Mouse (Mus musculus): Measurements from ENCODE around the gene Ncf1. TPM values are rescaled to one million over a fixed set of nuclear protein-coding genes. Genes with fewer than 3 reads are reported as not detected.

The Ncf1 gene
- polyA plus RNA-seq, 1 experiment from 2014 or later = 12.3 TPM

GRCm38 (mm10) chr5:134243661-134244436 is 14.4 kb upstream of the Ncf1 start:
- H3K36me3 ChIP-seq = peaks cover 100% of the 10 kb centered on the region
- WGBS = 92% methylated on average over 26 of the region's 26 CpGs
- H3K9me3 ChIP-seq = no peaks in the 10 kb centered on the region
- H3K9ac ChIP-seq = no peak overlapping the region
- H3K4me2 ChIP-seq = no peak overlapping the region
- H3K4me1 ChIP-seq = no peaks in the 10 kb centered on the region
- no peak overlapping the region for H3K27ac ChIP-seq
- no peaks in the 10 kb centered on the region for H3K27me3 ChIP-seq
- ATAC-seq (ENCODE audit: insufficient number of reproducible peaks, low FRiP score, low TSS enrichment, low read depth) = no peak
- H3K4me3 ChIP-seq = no peak overlapping the region

- Histone ChIP-seq H3K27me3 (no peaks in the 10 kb centered on the region), H3K4me2 (no peak overlapping the region), H3K27ac (no peak overlapping the region), H3K4me1 (no peaks in the 10 kb centered on the region), H3K36me3 (peaks cover 100% of the 10 kb centered on the region), H3K9ac (no peak overlapping the region), H3K4me3 (no peak overlapping the region), H3K9me3 (no peaks in the 10 kb centered on the region)
- whole genome bisulfite sequencing = 75% methylated on average over 5 of the region's 5 CpGs
- ATAC-seq (ENCODE audit: insufficient number of reproducible peaks, low FRiP score, low TSS enrichment, low read depth) = no peak
These were observed 12.4 kb upstream of the Ncf1 start for GRCm38 (mm10) chr5:134241831-134242230.

- no peak for ATAC-seq (ENCODE audit: insufficient number of reproducible peaks, low FRiP score, low TSS enrichment, low read depth)
- Histone ChIP-seq H3K4me1 (peaks cover 29% of the 10 kb centered on the region), H3K4me2 (no peak overlapping the region), H3K9ac (no peak overlapping the region), H3K27me3 (no peaks in the 10 kb centered on the region), H3K9me3 (no peaks in the 10 kb centered on the region), H3K27ac (no peak overlapping the region), H3K36me3 (peaks cover 78% of the 10 kb centered on the region), H3K4me3 (no peak overlapping the region)
- WGBS = 89% methylated on average over 28 of the region's 28 CpGs
These were observed 8.7 kb upstream of the Ncf1 start for GRCm38 (mm10) chr5:134237936-134238760.

- ATAC-seq (ENCODE audit: insufficient number of reproducible peaks, low FRiP score, low TSS enrichment, low read depth) = no peak
- Histone ChIP-seq H3K36me3 (peaks cover 71% of the 10 kb centered on the region), H3K27ac (peak overlapping the region; percentile 17; the same call in 1 of the 2 replicates), H3K4me1 (peaks cover 36% of the 10 kb centered on the region), H3K27me3 (no peaks in the 10 kb centered on the region), H3K4me3 (no peak overlapping the region), H3K4me2 (no peak overlapping the region), H3K9ac (no peak overlapping the region), H3K9me3 (no peaks in the 10 kb centered on the region)
- WGBS = 88% methylated on average over 11 of the region's 11 CpGs
These were observed 8.1 kb upstream of the Ncf1 start for GRCm38 (mm10) chr5:134237508-134237907.

- Histone ChIP-seq H3K4me3 (no peak overlapping the region), H3K9ac (no peak overlapping the region), H3K4me1 (peaks cover 41% of the 10 kb centered on the region), H3K36me3 (peaks cover 64% of the 10 kb centered on the region), H3K9me3 (no peaks in the 10 kb centered on the region), H3K27me3 (no peaks in the 10 kb centered on the region), H3K27ac (peak overlapping the region; percentile 17; the same call in 1 of the 2 replicates), H3K4me2 (no peak overlapping the region)
- WGBS = 78% methylated on average over 6 of the region's 6 CpGs
- no peak for ATAC-seq (ENCODE audit: insufficient number of reproducible peaks, low FRiP score, low TSS enrichment, low read depth)
These were observed 7.4 kb upstream of the Ncf1 start for GRCm38 (mm10) chr5:134236796-134237195.

- Histone ChIP-seq H3K36me3 (peaks cover 59% of the 10 kb centered on the region), H3K27ac (0 out of 2 replicates have a peak overlapping the region, but pooled peaks have one; percentile 79), H3K27me3 (no peaks in the 10 kb centered on the region), H3K4me3 (no peak overlapping the region), H3K4me2 (no peak overlapping the region), H3K9me3 (no peaks in the 10 kb centered on the region), H3K9ac (no peak overlapping the region), H3K4me1 (peaks cover 41% of the 10 kb centered on the region)
- no peak for ATAC-seq (ENCODE audit: insufficient number of reproducible peaks, low FRiP score, low TSS enrichment, low read depth)
- 91% methylated on average over 3 of the region's 3 CpGs for WGBS
These were observed 6.8 kb upstream of the Ncf1 start for GRCm38 (mm10) chr5:134236241-134236640.

GRCm38 (mm10) chr5:134235111-134235510 is 5.7 kb upstream of the Ncf1 start:
- Histone ChIP-seq H3K27me3 (no peaks in the 10 kb centered on the region), H3K4me1 (peaks cover 41% of the 10 kb centered on the region), H3K9ac (no peak overlapping the region), H3K27ac (peak overlapping the region; percentile 79), H3K4me2 (no peak overlapping the region), H3K4me3 (no peak overlapping the region), H3K36me3 (peaks cover 47% of the 10 kb centered on the region), H3K9me3 (no peaks in the 10 kb centered on the region)
- ATAC-seq (ENCODE audit: insufficient number of reproducible peaks, low FRiP score, low TSS enrichment, low read depth) = peak; percentile 27; the same call in 1 of the 2 replicates
- 12% methylated on average over 6 of the region's 6 CpGs for WGBS

- H3K9me3 ChIP-seq = no peaks in the 10 kb centered on the region
These were observed 4.8 kb upstream of the Ncf1 start for GRCm38 (mm10) chr5:134234205-134234604.

GRCm38 (mm10) chr5:134233244-134233651 is 3.8 kb upstream of the Ncf1 start:
- ATAC-seq (ENCODE audit: insufficient number of reproducible peaks, low FRiP score, low TSS enrichment, low read depth) = no peak

More at GRCm38 (mm10) chr5:134234205-134234604, 4.8 kb upstream of the Ncf1 start:
- H3K36me3 ChIP-seq = peaks cover 38% of the 10 kb centered on the region
- no peak overlapping the region for H3K9ac ChIP-seq
- no peaks in the 10 kb centered on the region for H3K27me3 ChIP-seq
- H3K4me3 ChIP-seq = no peak overlapping the region
- WGBS = 44% methylated on average over 2 of the region's 2 CpGs
- peak overlapping the region; percentile 79 for H3K27ac ChIP-seq
- no peak overlapping the region for H3K4me2 ChIP-seq
- no peak for ATAC-seq (ENCODE audit: insufficient number of reproducible peaks, low FRiP score, low TSS enrichment, low read depth)
- H3K4me1 ChIP-seq = peaks cover 41% of the 10 kb centered on the region

GRCm38 (mm10) chr5:134232568-134232967 is 3.1 kb upstream of the Ncf1 start:
- Histone ChIP-seq H3K9ac (no peak overlapping the region), H3K4me3 (no peak overlapping the region), H3K4me1 (peaks cover 41% of the 10 kb centered on the region), H3K27ac (peak overlapping the region; percentile 38; the same call in 1 of the 2 replicates), H3K4me2 (no peak overlapping the region), H3K27me3 (no peaks in the 10 kb centered on the region), H3K36me3 (peaks cover 22% of the 10 kb centered on the region), H3K9me3 (no peaks in the 10 kb centered on the region)
- 22% methylated on average over 7 of the region's 7 CpGs for WGBS
- no peak for ATAC-seq (ENCODE audit: insufficient number of reproducible peaks, low FRiP score, low TSS enrichment, low read depth)

More at GRCm38 (mm10) chr5:134233244-134233651, 3.8 kb upstream of the Ncf1 start:
- Histone ChIP-seq H3K4me2 (no peak overlapping the region), H3K4me3 (no peak overlapping the region), H3K9ac (no peak overlapping the region), H3K27ac (peak overlapping the region; percentile 38; the same call in 1 of the 2 replicates), H3K4me1 (peaks cover 41% of the 10 kb centered on the region), H3K36me3 (peaks cover 29% of the 10 kb centered on the region), H3K27me3 (no peaks in the 10 kb centered on the region), H3K9me3 (no peaks in the 10 kb centered on the region)
- 33% methylated on average over 7 of the region's 7 CpGs for WGBS

- 37% methylated on average over 6 of the region's 6 CpGs for whole genome bisulfite sequencing
- ATAC-seq (ENCODE audit: insufficient number of reproducible peaks, low FRiP score, low TSS enrichment, low read depth) = no peak
- no peak overlapping the region for H3K27ac ChIP-seq
- no peak overlapping the region for H3K4me2 ChIP-seq
- no peak overlapping the region for H3K4me3 ChIP-seq
- H3K4me1 ChIP-seq = peaks cover 45% of the 10 kb centered on the region
- H3K27me3 ChIP-seq = no peaks in the 10 kb centered on the region
- H3K9me3 ChIP-seq = no peaks in the 10 kb centered on the region
- H3K36me3 ChIP-seq = peaks cover 17% of the 10 kb centered on the region
- H3K9ac ChIP-seq = no peak overlapping the region
These were observed 2.7 kb upstream of the Ncf1 start for GRCm38 (mm10) chr5:134232111-134232510.

- ATAC-seq (ENCODE audit: insufficient number of reproducible peaks, low FRiP score, low TSS enrichment, low read depth) = no peak
- Histone ChIP-seq H3K27ac (no peak overlapping the region), H3K27me3 (no peaks in the 10 kb centered on the region), H3K4me1 (peaks cover 51% of the 10 kb centered on the region), H3K4me2 (no peak overlapping the region), H3K4me3 (no peak overlapping the region), H3K9ac (no peak overlapping the region), H3K9me3 (no peaks in the 10 kb centered on the region), H3K36me3 (peaks cover 10% of the 10 kb centered on the region)
- 73% methylated on average over 5 of the region's 5 CpGs for WGBS
These were observed 2.0 kb upstream of the Ncf1 start for GRCm38 (mm10) chr5:134231376-134231775.

Data from limb, embryonic 15.5 days (tissue).